Mouse (Mus musculus) myocyte (in vitro differentiated cells): Measurements from ENCODE around the gene Prkca. TPM values are rescaled to one million over a fixed set of nuclear protein-coding genes. Genes with fewer than 3 reads are reported as not detected.

Source experiments
- H3K27me3 ChIP-seq: one replicate; pipeline ENCODE4 v1.6.1; 2011; ENCODE audit not compliant: control insufficient read depth, insufficient read depth, insufficient read length
- H3K36me3 ChIP-seq: one replicate; pipeline ENCODE4 v1.6.1; 2011; ENCODE audit not compliant: control insufficient read depth, insufficient read depth
- H3K4me2 ChIP-seq: one replicate; pipeline ENCODE4 v1.6.1; 2011; ENCODE audit warnings: low read depth, control low read depth
- H3K4me3 ChIP-seq: one replicate; pipeline ENCODE4 v1.5.1; 2011; ENCODE audit warnings: mild to moderate bottlenecking, control low read depth, moderate library complexity
- H3K79me2 ChIP-seq: one replicate; pipeline ENCODE4 v1.6.1; 2011; ENCODE audit not compliant: control insufficient read depth, insufficient read depth
- H3ac ChIP-seq: one replicate; pipeline ENCODE4 v1.6.1; 2011; ENCODE audit not compliant: control insufficient read depth, insufficient read length
- CEBPB ChIP-seq: IDR thresholded peaks from 2 replicates; pipeline ENCODE4 v1.6.1; 2011; ENCODE audit warnings: mild to moderate bottlenecking, moderate library complexity; ENCODE audit not compliant: poor library complexity, insufficient read depth, severe bottlenecking
- E2F4 ChIP-seq: IDR thresholded peaks from one replicate; pipeline ENCODE4 v1.6.1; 2011; ENCODE audit warnings: mild to moderate bottlenecking, control low read depth, moderate library complexity; ENCODE audit not compliant: insufficient read depth
- MAX ChIP-seq: IDR thresholded peaks from one replicate; pipeline ENCODE4 v1.6.1; 2011; ENCODE audit warnings: low read depth, mild to moderate bottlenecking, control low read depth
- MYOD1 ChIP-seq, 3 experiments: IDR thresholded peaks; one replicate each; pipeline ENCODE4 v1.6.1; 2011; ENCODE audit warnings: control low read depth in 2 of 3, low read depth in 2 of 3, mild to moderate bottlenecking in 2 of 3, moderate library complexity in 1 of 3; ENCODE audit not compliant: insufficient read length in 2 of 3, control insufficient read depth in 1 of 3
- MYOG ChIP-seq, 3 experiments: IDR thresholded peaks; one replicate each; pipeline ENCODE4 v1.6.1; 2011; ENCODE audit warnings: control low read depth in 2 of 3, low read depth in 2 of 3, mild to moderate bottlenecking in 2 of 3; ENCODE audit not compliant: insufficient read length in 2 of 3, control insufficient read depth in 1 of 3, insufficient read depth in 1 of 3
- POLR2A ChIP-seq: IDR thresholded peaks from one replicate; pipeline ENCODE4 v1.6.1; 2011; ENCODE audit warnings: low read depth, mild to moderate bottlenecking, control low read depth, moderate library complexity; ENCODE audit not compliant: insufficient read length
- POLR2AphosphoS2 ChIP-seq: IDR thresholded peaks from one replicate; pipeline ENCODE4 v1.6.1; 2011; ENCODE audit warnings: low read depth, control low read depth; ENCODE audit not compliant: insufficient read length
- REST ChIP-seq: IDR thresholded peaks from one replicate; pipeline ENCODE4 v1.6.1; 2011; ENCODE audit warnings: mild to moderate bottlenecking, control low read depth, moderate library complexity; ENCODE audit not compliant: insufficient read depth, insufficient read length
- SRF ChIP-seq: IDR thresholded peaks from one replicate; pipeline ENCODE4 v1.6.1; 2011; ENCODE audit warnings: low read depth; ENCODE audit not compliant: control insufficient read depth, insufficient read length
- TCF12 ChIP-seq: IDR thresholded peaks from one replicate; pipeline ENCODE4 v1.6.1; 2011; ENCODE audit warnings: mild to moderate bottlenecking, control low read depth; ENCODE audit not compliant: poor library complexity, insufficient read depth, severe bottlenecking
- TCF3 ChIP-seq: IDR thresholded peaks from one replicate; pipeline ENCODE4 v1.6.1; 2011; ENCODE audit warnings: low read depth, control low read depth; ENCODE audit not compliant: insufficient read length
- USF1 ChIP-seq: IDR thresholded peaks from one replicate; pipeline ENCODE4 v1.6.1; 2011; ENCODE audit warnings: low read depth, mild to moderate bottlenecking, control low read depth, moderate library complexity
- polyA plus RNA-seq: library from polyadenylated mRNA; unstranded; fragments of >200 nt; fragmentation: generic; extraction: Trizol; gene quantifications from one replicate; pipeline ENCODE4 v1.2.1, GENCODE M21; 2012; ENCODE audit warnings: missing spikeins

Gene Prkca
- polyA plus RNA-seq, 1 experiment = 15.3 TPM

DNA sequence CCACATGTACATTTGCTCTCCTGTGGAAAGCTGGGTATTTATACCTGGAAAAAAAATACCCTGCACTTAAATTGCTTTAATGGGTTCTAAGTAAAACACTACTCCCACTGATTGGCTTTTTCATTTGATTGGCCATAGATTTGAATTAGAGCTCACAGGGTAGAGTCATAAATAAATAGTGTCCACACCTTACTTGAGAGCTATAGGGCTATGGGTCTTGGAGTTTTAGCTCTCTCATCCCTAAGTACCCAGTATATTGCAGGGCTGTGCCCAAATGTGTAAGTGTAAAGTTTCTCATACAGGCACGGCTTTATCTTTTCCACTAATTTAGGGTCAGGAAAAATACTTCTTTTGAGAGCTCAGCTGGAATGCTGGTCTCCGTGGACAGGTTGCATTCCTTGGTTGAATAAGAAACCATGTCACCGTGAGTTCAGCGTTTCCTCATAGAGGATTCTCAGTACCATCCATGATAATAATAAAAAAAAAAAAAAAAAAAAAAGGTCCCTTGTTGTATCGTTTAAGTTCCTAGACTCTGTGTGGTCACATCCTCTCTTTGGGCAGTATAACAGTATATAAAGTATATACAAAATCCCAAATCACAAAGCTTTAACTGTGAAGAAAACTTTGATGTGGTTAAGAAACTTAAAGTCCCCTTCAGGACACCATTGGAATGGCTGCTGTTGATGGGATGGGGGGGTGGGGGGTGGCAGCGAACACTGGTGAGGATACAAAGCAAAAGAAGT, 82.8 kb downstream of the Prkca start:
- Histone ChIP-seq H3ac (no peak overlapping the region), H3K79me2 (peaks cover 57% of the 10 kb centered on the region), H3K27me3 (no peaks in the 10 kb centered on the region), H3K36me3 (no peaks in the 10 kb centered on the region), H3K4me2 (no peak overlapping the region), H3K4me3 (no peak overlapping the region)
- TF ChIP-seq POLR2A (no peak), E2F4 (no peak), CEBPB (no peak), MYOG (IDR thresholded peaks at IDR 0.05; ENCODE audit: control insufficient read depth in 1 of 3, insufficient read depth in 1 of 3, insufficient read length in 2 of 3, low read depth in 2 of 3) (no peak), TCF12 (no peak), POLR2AphosphoS2 (no peak)

DNA sequence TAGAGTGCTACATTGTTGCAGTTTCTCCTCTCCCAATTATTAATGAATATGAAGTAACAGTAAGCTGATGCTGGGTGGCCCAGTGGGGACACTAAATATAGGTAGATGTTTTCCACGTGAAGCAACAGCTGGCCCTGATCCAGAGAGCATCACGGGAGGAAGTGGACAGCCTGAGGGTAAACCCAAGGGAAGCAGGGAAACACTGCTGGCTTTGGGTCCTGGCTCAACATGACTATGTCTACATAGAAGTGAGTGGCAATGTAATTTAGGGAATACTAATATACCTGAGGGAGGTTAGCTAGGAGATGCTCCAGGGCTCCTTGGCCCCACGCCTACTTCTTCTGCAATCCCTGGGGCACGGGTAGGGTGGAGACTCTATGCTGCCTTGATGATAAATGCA, 84.3 kb downstream of the Prkca start:
- TF ChIP-seq POLR2AphosphoS2 = no peak
- TF ChIP-seq TCF3 = no peak
- no peak for TF ChIP-seq TCF12
- TF ChIP-seq CEBPB = no peak
- no peak for TF ChIP-seq USF1
- TF ChIP-seq SRF = no peak
- no peak for TF ChIP-seq POLR2A
- TF ChIP-seq MYOG (IDR thresholded peaks at IDR 0.05; ENCODE audit: control insufficient read depth in 1 of 3, insufficient read depth in 1 of 3, insufficient read length in 2 of 3, low read depth in 2 of 3) = no peak
- no peak for TF ChIP-seq REST
- TF ChIP-seq E2F4 = no peak
- TF ChIP-seq MYOD1 (IDR thresholded peaks at IDR 0.05; ENCODE audit: control insufficient read depth in 1 of 3, insufficient read length in 2 of 3, low read depth in 2 of 3) = no peak
- no peak for TF ChIP-seq MAX
- no peak overlapping the region for H3K4me3 ChIP-seq
- peak overlapping the region; percentile 69 for H3K4me2 ChIP-seq
- H3K27me3 ChIP-seq = no peaks in the 10 kb centered on the region
- no peaks in the 10 kb centered on the region for H3K36me3 ChIP-seq
- peaks cover 50% of the 10 kb centered on the region for H3K79me2 ChIP-seq
- H3ac ChIP-seq = no peak overlapping the region

- H3K27me3 ChIP-seq = no peaks in the 10 kb centered on the region
- no peak overlapping the region for H3ac ChIP-seq
- peak overlapping the region; percentile 69 for H3K4me2 ChIP-seq
- no peaks in the 10 kb centered on the region for H3K36me3 ChIP-seq
- TF ChIP-seq POLR2A = no peak
- no peak for TF ChIP-seq TCF12
- peak in 2 of 3 experiments; percentile 63 to 74 for TF ChIP-seq MYOD1 (IDR thresholded peaks at IDR 0.05; ENCODE audit: control insufficient read depth in 1 of 3, insufficient read length in 2 of 3, low read depth in 2 of 3)
- TF ChIP-seq REST = no peak
- peak in 1 of 3 experiments; percentile 24 for TF ChIP-seq MYOG (IDR thresholded peaks at IDR 0.05; ENCODE audit: control insufficient read depth in 1 of 3, insufficient read depth in 1 of 3, insufficient read length in 2 of 3, low read depth in 2 of 3)
- no peak overlapping the region for H3K4me3 ChIP-seq
- H3K79me2 ChIP-seq = peaks cover 45% of the 10 kb centered on the region
These were observed 84.9 kb downstream of the Prkca start for GRCm38 (mm10) chr11:108258811-108259266.

- H3K79me2 ChIP-seq = peaks cover 40% of the 10 kb centered on the region
- H3K36me3 ChIP-seq = no peaks in the 10 kb centered on the region
- H3ac ChIP-seq = no peak overlapping the region
- no peaks in the 10 kb centered on the region for H3K27me3 ChIP-seq
- TF ChIP-seq MAX (no peak), USF1 (no peak), MYOG (IDR thresholded peaks at IDR 0.05; ENCODE audit: control insufficient read depth in 1 of 3, insufficient read depth in 1 of 3, insufficient read length in 2 of 3, low read depth in 2 of 3) (no peak), CEBPB (no peak), MYOD1 (IDR thresholded peaks at IDR 0.05; ENCODE audit: control insufficient read depth in 1 of 3, insufficient read length in 2 of 3, low read depth in 2 of 3) (no peak), TCF12 (no peak), E2F4 (no peak), REST (no peak), SRF (no peak), TCF3 (no peak), POLR2A (no peak), POLR2AphosphoS2 (no peak)
- H3K4me3 ChIP-seq = no peak overlapping the region
- H3K4me2 ChIP-seq = no peak overlapping the region
These were observed 85.8 kb downstream of the Prkca start for GRCm38 (mm10) chr11:108257921-108258320.

DNA sequence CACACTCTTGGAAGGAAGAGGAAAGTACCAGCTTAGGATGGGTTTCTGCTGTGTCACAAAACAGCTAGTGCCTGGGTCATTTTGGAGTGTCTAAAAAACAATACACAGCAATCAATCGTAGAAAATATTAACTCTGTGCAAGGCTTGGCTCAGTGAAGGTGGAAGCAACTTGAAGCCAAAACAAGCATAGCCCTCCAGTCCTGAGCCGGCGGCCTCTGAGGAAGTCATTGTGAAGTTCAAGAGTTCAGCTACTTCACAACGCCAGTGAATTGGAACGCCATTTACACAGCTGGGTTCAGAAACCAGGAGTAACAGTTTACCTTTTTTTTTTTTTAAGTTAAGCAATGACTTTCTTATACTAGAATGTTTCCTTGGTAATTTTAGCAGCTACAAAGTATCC, 89.0 kb downstream of the Prkca start:
- Histone ChIP-seq H3K36me3 (no peaks in the 10 kb centered on the region), H3K4me2 (no peak overlapping the region), H3K79me2 (peaks cover 39% of the 10 kb centered on the region), H3K4me3 (no peak overlapping the region), H3ac (no peak overlapping the region), H3K27me3 (no peaks in the 10 kb centered on the region)
- TF ChIP-seq MYOG (IDR thresholded peaks at IDR 0.05; ENCODE audit: control insufficient read depth in 1 of 3, insufficient read depth in 1 of 3, insufficient read length in 2 of 3, low read depth in 2 of 3) (no peak), E2F4 (no peak), TCF3 (no peak), USF1 (no peak), POLR2AphosphoS2 (no peak), SRF (no peak), CEBPB (no peak), MAX (no peak), TCF12 (no peak), MYOD1 (IDR thresholded peaks at IDR 0.05; ENCODE audit: control insufficient read depth in 1 of 3, insufficient read length in 2 of 3, low read depth in 2 of 3) (no peak), POLR2A (no peak), REST (no peak)
